Mouse (Mus musculus) gastrocnemius, postnatal 36 days (tissue): Measurements from ENCODE around the gene Sgk2. TPM values are rescaled to one million over a fixed set of nuclear protein-coding genes. Genes with fewer than 3 reads are reported as not detected.
"Not testable (repeated sequence)": the region's sequence is repeated elsewhere in the genome, so short reads cannot be mapped to it uniquely, and the experiment has no call there.

Experiments
- DNase-seq, 2 experiments: peaks; one replicate each; pipeline ENCODE4 v3.0.0; 2022
- intact Hi-C: fragments of 180-260 bp; cut with DNase I; formaldehyde crosslinking; loops from one replicate; pipeline ENCODE4 v1.15.1; 2025
- total RNA-seq, 2 experiments: library from RNA; stranded (reverse); gene quantifications; 2 replicates each; pipeline ENCODE4 v1.2.3; 2021

The Sgk2 gene
- total RNA-seq, 2 experiments from 2014 or later: not detected

- intact Hi-C loops: no loop called here
- DNase-seq: no peak
Measured at GRCm38 (mm10) chr2:163054891-163055494, 67.9 kb downstream of the Sgk2 start.

GRCm38 (mm10) chr2:163055715-163056114 lies 68.6 kb downstream of the Sgk2 start:
- DNase-seq: no peak
- intact Hi-C loops: no loop called here

GRCm38 (mm10) chr2:163056584-163056983 lies 69.5 kb downstream of the Sgk2 start:
- intact Hi-C loops: no loop called here
- DNase-seq: no peak

- intact Hi-C loops, DNase-seq: not testable (repeated sequence)
Measured at GRCm38 (mm10) chr2:163058981-163059380, 71.9 kb downstream of the Sgk2 start.

- intact Hi-C loops: no loop called here
- no peak for DNase-seq
Measured at GRCm38 (mm10) chr2:163060630-163061029, 73.5 kb downstream of the Sgk2 start.

- intact Hi-C loops: no loop called here
- DNase-seq: no peak
Measured at GRCm38 (mm10) chr2:163061203-163062118, 74.3 kb downstream of the Sgk2 start.

GRCm38 (mm10) chr2:163062119-163062508 lies 75.0 kb downstream of the Sgk2 start:
- no peak for DNase-seq
- intact Hi-C loops: no loop called here

Other genes with a start within 250 kb of the Sgk2 start
- 10 to 100 TPM; 35.8 to 46.8 TPM for gene Srsf6, start 55.8 kb upstream of the Sgk2 start, total RNA-seq
- gene L3mbtl1, start 43.9 kb upstream of the Sgk2 start, total RNA-seq: not detected
- gene Ift52, start 30.0 kb downstream of the Sgk2 start, total RNA-seq: 10 to 100 TPM; 13.2 to 13.4 TPM
- gene Mybl2, start 67.4 kb downstream of the Sgk2 start, total RNA-seq: under 1 TPM; 0.32 to 0.66 TPM
- not detected for gene Gtsf1l, start 100.5 kb downstream of the Sgk2 start, total RNA-seq
- under 1 TPM in 1 of 2 experiments, not detected in 1; 0.20 TPM for gene Tox2, start 215.8 kb downstream of the Sgk2 start, total RNA-seq